ENCODE assay signal across 8 mouse cellular contexts in genomic region chr1:78371569-78372236, GRCm38 (mm10).
DNase-seq lines count a peak whose midpoint lies in the region; ATAC-seq and TF ChIP-seq lines count a peak whose summit lies in the region.
"Had no signal": no experiment of that assay in that cellular context is flagged by ENCODE, and none has a peak within 500 bp of the region (broad histone marks: within the 10 kb centered on the region; RNA-seq: fewer than 3 reads in every experiment).

No protein-coding gene starts in this region.

- H3K4me1 ChIP-seq in lung, embryonic 16.5 days (replicated peaks; ENCODE audit: control insufficient read depth, insufficient read depth, low read length): peaks cover 12% of the 10 kb centered on the region; the same call in 1 of the 2 replicates
- H3K4me1 ChIP-seq in lung, adult 2 months (ENCODE audit: control insufficient read depth, insufficient read depth, low read length): peaks cover 3% of the 10 kb centered on the region; the same call in 1 of the 2 replicates
- no peaks in the 10 kb centered on the region for H3K4me1 ChIP-seq in liver, embryonic 12.5 days
- peaks cover 7% of the 10 kb centered on the region for H3K4me1 ChIP-seq in neural tube, embryonic 15.5 days

- H3K4me2 ChIP-seq in lung, embryonic 16.5 days (ENCODE audit: low read depth, low read length): no peak overlapping the region
- H3K4me2 ChIP-seq in liver, embryonic 12.5 days: no peak overlapping the region
- H3K4me2 ChIP-seq in neural tube, embryonic 15.5 days: no peak overlapping the region

- intact Hi-C loops in heart, postnatal 36 days (cut with DNase I): no loop called here

- TF ChIP-seq POLR2A in lung, adult 2 months (IDR thresholded peaks at IDR 0.05; ENCODE audit: borderline replicate concordance, extremely low read depth, low read depth, low read length): no peak

- no peak overlapping the region for H3K27ac ChIP-seq in lung, embryonic 16.5 days (ENCODE audit: low read length)
- no peak overlapping the region for H3K27ac ChIP-seq in liver, embryonic 12.5 days
- H3K27ac ChIP-seq in neural tube, embryonic 15.5 days (replicated peaks): no peak overlapping the region

- no peaks in the 10 kb centered on the region for H3K27me3 ChIP-seq in lung, embryonic 16.5 days (ENCODE audit: control insufficient read depth, insufficient read depth, low read depth, low read length)
- H3K27me3 ChIP-seq in liver, embryonic 12.5 days (replicated peaks): no peaks in the 10 kb centered on the region
- H3K27me3 ChIP-seq in neural tube, embryonic 15.5 days (replicated peaks): no peaks in the 10 kb centered on the region

- ATAC-seq in lung, embryonic 16.5 days (ENCODE audit: low read depth): peak; percentile 53
- no peak for ATAC-seq in liver, embryonic 12.5 days
- ATAC-seq in neural tube, embryonic 15.5 days (ENCODE audit: low FRiP score): no peak

- TF ChIP-seq CTCF in lung, adult 2 months (IDR thresholded peaks at IDR 0.05; ENCODE audit: insufficient read depth, low read length): no peak

- H3K9ac ChIP-seq in lung, embryonic 16.5 days (ENCODE audit: low read length): no peak overlapping the region
- H3K9ac ChIP-seq in liver, embryonic 12.5 days: no peak overlapping the region
- no peak overlapping the region for H3K9ac ChIP-seq in neural tube, embryonic 15.5 days (replicated peaks)

- no peak for DNase-seq in lung, adult 2 months
- DNase-seq in cerebellum, postnatal 36 days: peak; percentile 88 to 93
- peak; percentile 8 to 13 for DNase-seq in heart, postnatal 36 days
- peak; percentile 6 for DNase-seq in skeletal muscle tissue, adult 2 months (ENCODE audit: low read depth, low spot score)
- DNase-seq: gastrocnemius, postnatal 14 days had no signal

- H3K36me3 ChIP-seq in lung, embryonic 16.5 days (ENCODE audit: control insufficient read depth, insufficient read depth, low read length): no peaks in the 10 kb centered on the region
- H3K36me3 ChIP-seq in liver, embryonic 12.5 days: no peaks in the 10 kb centered on the region
- H3K36me3 ChIP-seq in neural tube, embryonic 15.5 days: no peaks in the 10 kb centered on the region

- 65% methylated on average over 2 of the region's 2 CpGs for WGBS in lung, embryonic 16.5 days
- 75% methylated on average over 2 of the region's 2 CpGs for WGBS in lung, adult 2 months
- 72% methylated on average over 2 of the region's 2 CpGs for WGBS in liver, embryonic 12.5 days (ENCODE audit: insufficient replicate concordance)
- 74% methylated on average over 2 of the region's 2 CpGs for WGBS in neural tube, embryonic 15.5 days

- no peaks in the 10 kb centered on the region for H3K9me3 ChIP-seq in lung, embryonic 16.5 days (ENCODE audit: control insufficient read depth, low read length)
- no peaks in the 10 kb centered on the region for H3K9me3 ChIP-seq in liver, embryonic 12.5 days (replicated peaks)
- H3K9me3 ChIP-seq in neural tube, embryonic 15.5 days (replicated peaks): no peaks in the 10 kb centered on the region; the same call in 1 of the 2 replicates

- H3K4me3 ChIP-seq in lung, embryonic 16.5 days (ENCODE audit: low read length): no peak overlapping the region
- H3K4me3 ChIP-seq in lung, adult 2 months (replicated peaks; ENCODE audit: extremely low read depth, low read depth, low read length): no peak overlapping the region
- H3K4me3 ChIP-seq in liver, embryonic 12.5 days: no peak overlapping the region
- no peak overlapping the region for H3K4me3 ChIP-seq in neural tube, embryonic 15.5 days (replicated peaks)
